Mouse (Mus musculus) lung, embryonic 16.5 days (tissue): ENCODE measurements at regions not wholly inside any gene's neighbourhood (a gene's known extent, or its start where the extent isn't known, plus 50 kb on each side); places are given as distances from the start of the nearest gene placed in this dataset.

Source experiments
- ATAC-seq: fragments of 200-750 bp; cut with Nextera tagmentation; 2 replicates; pipeline ENCODE4 v1.8.0; 2017; ENCODE audit warnings: low read depth, mild to moderate bottlenecking, moderate library complexity
- H3K27ac ChIP-seq: fragments of 300-500 bp; sonication (generic); 2 replicates; pipeline ENCODE4 v1.5.1; 2014; ENCODE audit warnings: mild to moderate bottlenecking, control low read depth, low read length
- H3K27me3 ChIP-seq: fragments of 300-500 bp; sonication (generic); 2 replicates; pipeline ENCODE4 v1.6.1; 2014; ENCODE audit warnings: low read depth, low read length, mixed read lengths; ENCODE audit not compliant: control insufficient read depth, insufficient read depth
- H3K36me3 ChIP-seq: fragments of 300-500 bp; sonication (generic); 2 replicates; pipeline ENCODE4 v1.6.1; 2014; ENCODE audit warnings: low read length; ENCODE audit not compliant: control insufficient read depth, insufficient read depth
- H3K4me1 ChIP-seq: fragments of 300-500 bp; sonication (generic); replicated peaks from 2 replicates; pipeline ENCODE4 v1.6.1; 2014; ENCODE audit warnings: low read length, mixed read lengths; ENCODE audit not compliant: control insufficient read depth, insufficient read depth
- H3K4me2 ChIP-seq: fragments of 300-500 bp; sonication (generic); 2 replicates; pipeline ENCODE4 v1.6.1; 2014; ENCODE audit warnings: low read depth, low read length, control low read depth
- H3K4me3 ChIP-seq: fragments of 300-500 bp; sonication (generic); 2 replicates; pipeline ENCODE4 v1.5.1; 2014; ENCODE audit warnings: mild to moderate bottlenecking, low read length, control low read depth
- H3K9ac ChIP-seq: fragments of 300-500 bp; sonication (generic); 2 replicates; pipeline ENCODE4 v1.6.1; 2014; ENCODE audit warnings: low read length, control low read depth
- H3K9me3 ChIP-seq: fragments of 300-500 bp; sonication (generic); 2 replicates; pipeline ENCODE4 v1.6.1; 2016; ENCODE audit warnings: low read length; ENCODE audit not compliant: control insufficient read depth
- WGBS: fragments of 180-500 bp; shearing (Covaris S2); extraction: QIAGEN DNeasy Blood & Tissue Kit; methylation state at CpG from one replicate; pipeline ENCODE4 v1.1.7; 2014; 5-methylcytosine and 5-hydroxymethylcytosine counted together

DNA sequence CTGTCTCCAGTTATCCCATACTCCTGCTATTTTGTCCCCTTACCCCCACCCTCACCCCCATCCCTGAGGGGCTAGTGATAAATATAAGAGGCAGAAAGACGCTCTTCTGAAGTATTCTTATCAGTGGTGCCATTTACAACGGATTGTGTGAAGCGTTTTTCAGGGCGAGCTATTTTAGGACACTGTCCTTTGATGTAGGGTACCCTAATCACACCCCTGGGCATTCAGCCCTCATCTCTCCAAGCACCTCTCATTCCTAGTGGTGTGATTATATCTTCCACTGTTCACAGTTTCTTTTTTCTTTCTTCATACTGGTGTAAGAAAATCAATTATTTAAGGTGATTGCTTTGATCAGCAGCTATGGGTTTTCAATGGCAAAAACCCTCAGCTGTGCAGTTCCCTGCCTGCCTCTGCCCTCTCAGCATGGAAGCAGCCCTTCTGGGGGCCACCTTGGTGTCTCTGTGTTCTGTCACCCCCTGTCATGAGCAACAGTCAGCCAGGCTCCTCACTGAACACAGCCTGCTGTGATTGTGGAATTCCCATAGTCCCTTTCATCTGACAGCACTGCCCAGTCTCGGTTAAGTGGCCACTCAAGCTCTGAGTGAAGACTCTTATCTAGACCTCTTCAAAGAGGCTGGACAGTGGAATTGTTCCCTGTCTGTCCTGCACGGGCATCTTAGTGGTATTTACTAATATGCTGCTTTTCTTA lies 196.7 kb upstream of the Id2 start:
- no peak overlapping the region for H3K4me3 ChIP-seq
- H3K4me2 ChIP-seq = no peak overlapping the region
- H3K27ac ChIP-seq = no peak overlapping the region
- H3K27me3 ChIP-seq = no peaks in the 10 kb centered on the region
- H3K36me3 ChIP-seq = no peaks in the 10 kb centered on the region
- H3K9ac ChIP-seq = no peak overlapping the region
- peak; percentile 47; the same call in 1 of the 2 replicates for ATAC-seq
- no peaks in the 10 kb centered on the region for H3K9me3 ChIP-seq
- H3K4me1 ChIP-seq = peaks cover 18% of the 10 kb centered on the region
- 20% methylated on average over 6 of the region's 6 CpGs for WGBS

DNA sequence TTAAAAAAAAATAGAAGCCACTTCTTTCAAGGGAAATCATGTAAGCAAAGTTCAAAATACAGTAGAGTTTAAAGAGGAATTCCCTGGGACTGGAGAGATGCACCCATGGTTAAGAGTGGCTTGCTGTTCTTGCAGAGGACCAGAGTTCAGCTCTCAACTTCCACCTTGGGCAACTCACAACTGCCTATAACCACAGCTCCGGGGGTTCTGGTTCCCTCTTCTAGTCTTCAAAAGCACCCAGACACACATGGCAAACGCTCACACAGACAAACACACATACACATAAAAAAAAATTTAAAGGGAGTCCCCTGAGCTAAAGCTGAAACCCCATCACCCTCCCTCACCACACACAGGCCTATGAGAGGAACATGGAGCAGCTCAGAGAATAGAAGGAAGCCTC lies 192.4 kb upstream of the Id2 start:
- Histone ChIP-seq H3K4me3 (no peak overlapping the region), H3K4me1 (peaks cover 11% of the 10 kb centered on the region), H3K9me3 (no peaks in the 10 kb centered on the region), H3K27ac (no peak overlapping the region), H3K36me3 (no peaks in the 10 kb centered on the region), H3K4me2 (no peak overlapping the region), H3K9ac (no peak overlapping the region), H3K27me3 (no peaks in the 10 kb centered on the region)
- no peak for ATAC-seq
- 73% methylated on average over 2 of the region's 2 CpGs for WGBS

DNA sequence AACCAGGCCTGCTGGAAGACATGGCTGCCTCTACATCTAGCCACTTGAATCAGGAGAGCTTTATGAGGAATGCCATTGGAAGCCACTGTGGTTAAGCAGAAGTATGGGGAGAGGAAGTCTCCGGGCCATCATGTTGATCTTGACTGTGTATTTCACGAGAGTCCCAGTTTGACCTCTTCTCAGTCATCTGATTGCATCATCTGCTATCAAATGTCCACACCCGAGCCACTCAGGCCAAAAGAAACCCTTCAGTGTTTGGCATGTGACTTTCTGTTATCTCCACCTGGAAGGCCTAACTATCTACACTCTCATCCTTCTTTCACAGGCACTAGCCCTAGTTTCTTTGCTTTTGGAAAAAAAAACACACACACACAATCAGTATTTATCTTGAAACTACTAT lies 186.9 kb upstream of the Id2 start:
- Histone ChIP-seq H3K27ac (no peak overlapping the region), H3K27me3 (no peaks in the 10 kb centered on the region), H3K4me1 (no peaks in the 10 kb centered on the region), H3K4me3 (no peak overlapping the region), H3K4me2 (no peak overlapping the region), H3K9me3 (no peaks in the 10 kb centered on the region), H3K36me3 (no peaks in the 10 kb centered on the region), H3K9ac (no peak overlapping the region)
- WGBS = 40% methylated on average over 3 of the region's 3 CpGs
- no peak for ATAC-seq

DNA sequence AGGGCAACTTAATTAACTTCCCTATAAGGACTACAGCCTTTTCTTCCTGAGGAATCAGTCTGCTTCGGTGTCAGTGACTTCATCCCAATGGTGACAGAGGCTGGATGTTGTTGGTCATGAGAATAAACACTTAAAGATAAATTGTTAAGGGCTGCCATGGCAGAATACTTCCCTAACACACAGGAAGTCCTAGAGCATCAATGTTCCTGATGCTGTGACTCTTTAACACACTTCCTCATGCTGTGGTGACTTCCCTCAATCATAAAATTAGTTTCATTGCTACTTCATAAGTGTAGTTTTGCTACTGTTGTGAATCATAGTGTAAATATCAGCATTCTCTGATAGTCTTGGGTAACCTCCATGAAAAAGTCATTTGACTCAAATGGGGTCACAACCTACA lies 184.5 kb upstream of the Id2 start:
- Histone ChIP-seq H3K36me3 (no peaks in the 10 kb centered on the region), H3K9ac (no peak overlapping the region), H3K4me2 (no peak overlapping the region), H3K4me3 (no peak overlapping the region), H3K27me3 (no peaks in the 10 kb centered on the region), H3K4me1 (no peaks in the 10 kb centered on the region), H3K9me3 (no peaks in the 10 kb centered on the region), H3K27ac (no peak overlapping the region)
- ATAC-seq = no peak
- WGBS = 74% methylated on average over 1 of the region's 1 CpGs

DNA sequence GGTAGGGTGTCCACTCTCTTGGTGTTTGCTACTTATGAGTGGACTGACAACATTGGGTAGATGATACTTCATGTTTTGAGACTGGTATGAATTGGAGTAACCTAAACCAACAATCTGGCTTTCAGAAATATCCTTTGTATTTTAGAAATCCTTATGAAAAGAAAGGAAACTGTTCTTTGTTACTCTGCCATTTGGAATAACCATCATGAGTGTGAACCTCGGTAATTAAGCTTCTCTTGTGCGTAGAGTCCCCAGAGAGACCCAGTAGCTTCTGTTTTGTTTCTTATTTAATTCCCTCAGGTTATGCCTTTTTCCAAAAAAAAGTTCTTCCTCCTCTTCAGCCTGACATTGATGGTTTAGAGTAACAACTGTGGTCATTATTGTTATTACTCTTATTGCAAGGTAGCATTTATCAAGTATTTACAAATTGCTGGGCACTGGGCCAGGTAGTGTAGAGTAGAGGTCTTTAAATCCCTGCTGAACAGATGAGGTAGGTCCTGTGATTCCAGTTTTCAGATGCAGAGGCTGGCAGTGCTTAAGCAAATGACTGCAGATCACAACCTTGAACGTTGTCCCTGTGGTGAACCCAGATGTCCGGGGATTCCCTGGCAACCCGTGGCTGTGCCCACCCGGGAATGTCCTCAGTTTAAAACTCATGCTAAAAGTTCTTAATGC lies 176.8 kb upstream of the Id2 start:
- ATAC-seq = no peak
- Histone ChIP-seq H3K9ac (no peak overlapping the region), H3K27me3 (no peaks in the 10 kb centered on the region), H3K9me3 (no peaks in the 10 kb centered on the region), H3K4me3 (no peak overlapping the region), H3K4me1 (peaks cover 6% of the 10 kb centered on the region; the same call in 1 of the 2 replicates), H3K36me3 (no peaks in the 10 kb centered on the region), H3K4me2 (no peak overlapping the region), H3K27ac (no peak overlapping the region)
- WGBS = 60% methylated on average over 6 of the region's 6 CpGs

DNA sequence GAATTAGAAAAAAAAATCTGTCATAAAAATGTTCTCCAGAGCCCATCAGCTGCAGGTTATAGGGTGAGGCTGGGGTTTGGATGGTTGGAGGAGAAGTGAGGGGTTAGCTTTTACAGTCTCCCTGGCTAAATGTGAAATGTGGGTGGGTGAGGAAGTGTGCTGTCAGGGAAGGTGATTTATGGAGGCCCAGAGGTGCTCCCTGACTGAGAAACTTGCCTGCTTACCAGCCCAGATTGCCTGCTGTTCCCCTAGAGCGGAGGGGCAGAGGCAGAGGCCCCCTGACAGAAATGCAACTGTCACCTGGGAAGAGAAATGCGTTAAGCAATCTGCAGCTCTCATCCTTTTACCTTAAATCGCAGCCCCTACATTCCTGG lies 175.8 kb upstream of the Id2 start:
- no peaks in the 10 kb centered on the region for H3K36me3 ChIP-seq
- no peak for ATAC-seq
- peaks cover 8% of the 10 kb centered on the region; the same call in 1 of the 2 replicates for H3K4me1 ChIP-seq
- no peak overlapping the region for H3K4me2 ChIP-seq
- no peak overlapping the region for H3K4me3 ChIP-seq
- H3K9me3 ChIP-seq = no peaks in the 10 kb centered on the region
- H3K9ac ChIP-seq = no peak overlapping the region
- no peaks in the 10 kb centered on the region for H3K27me3 ChIP-seq
- H3K27ac ChIP-seq = no peak overlapping the region
- WGBS = 30% methylated on average over 3 of the region's 3 CpGs

DNA sequence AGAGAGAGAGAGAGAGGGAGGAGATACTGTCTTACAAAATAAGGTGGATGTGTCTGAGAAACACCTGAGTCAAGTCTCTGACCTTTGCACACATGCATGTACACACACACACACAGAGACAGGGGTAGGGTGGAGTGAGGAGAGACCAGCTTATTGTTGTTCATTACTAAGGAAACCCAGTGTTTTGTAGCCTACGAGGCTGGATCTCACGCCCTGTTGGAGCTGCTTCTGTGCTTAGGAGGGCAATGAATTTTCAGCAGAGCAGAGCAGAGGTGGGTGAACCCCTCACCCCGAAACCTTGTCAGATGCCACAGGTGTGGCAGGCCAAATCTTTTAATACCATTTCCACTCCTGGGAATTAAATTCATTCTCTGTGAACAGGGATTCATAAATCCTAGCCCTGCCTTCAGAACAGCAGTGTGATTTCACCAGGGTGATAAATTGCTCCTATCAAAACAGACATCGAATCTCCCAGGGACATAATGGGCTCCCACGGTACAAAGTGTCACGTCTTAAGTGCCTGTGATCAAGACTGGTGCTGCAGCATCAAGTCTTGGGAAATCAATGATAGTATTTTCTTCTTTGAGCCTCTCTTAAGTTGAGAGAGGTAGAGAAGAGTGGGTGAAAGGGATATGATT lies 175.3 kb upstream of the Id2 start:
- no peak overlapping the region for H3K27ac ChIP-seq
- H3K9me3 ChIP-seq = no peaks in the 10 kb centered on the region
- no peak for ATAC-seq
- H3K4me3 ChIP-seq = no peak overlapping the region
- no peaks in the 10 kb centered on the region for H3K36me3 ChIP-seq
- H3K4me1 ChIP-seq = peaks cover 8% of the 10 kb centered on the region; the same call in 1 of the 2 replicates
- H3K9ac ChIP-seq = no peak overlapping the region
- no peak overlapping the region for H3K4me2 ChIP-seq
- WGBS = 37% methylated on average over 6 of the region's 6 CpGs
- H3K27me3 ChIP-seq = no peaks in the 10 kb centered on the region

DNA sequence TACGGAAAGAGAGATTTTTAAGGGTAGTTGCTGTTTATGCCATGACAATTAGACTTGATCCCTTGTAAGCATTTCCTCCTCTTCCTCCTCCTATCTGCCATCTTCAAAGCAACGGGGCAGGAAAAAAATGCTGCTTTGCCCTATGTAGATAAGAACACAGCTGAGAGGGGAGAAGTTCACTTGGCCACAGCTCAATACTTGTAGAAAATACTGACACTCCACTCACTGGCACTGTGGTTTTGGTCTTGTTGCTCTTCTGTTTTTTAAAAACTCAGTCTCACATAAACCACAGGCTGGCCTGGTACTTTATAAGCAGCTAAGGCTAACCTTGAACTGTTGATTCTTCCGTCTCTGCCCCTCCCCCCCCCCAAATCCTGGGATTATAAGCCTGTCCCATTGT lies 172.9 kb upstream of the Id2 start:
- Histone ChIP-seq H3K9me3 (no peaks in the 10 kb centered on the region), H3K4me3 (no peak overlapping the region), H3K27me3 (no peaks in the 10 kb centered on the region), H3K4me1 (peaks cover 22% of the 10 kb centered on the region; the same call in 1 of the 2 replicates), H3K9ac (no peak overlapping the region), H3K36me3 (no peaks in the 10 kb centered on the region), H3K27ac (no peak overlapping the region), H3K4me2 (no peak overlapping the region)
- 34% methylated on average over 3 of the region's 3 CpGs for WGBS
- ATAC-seq = no peak
